Mouse (Mus musculus): ENCODE measurements at regions not wholly inside any gene's neighbourhood (a gene's known extent, or its start where the extent isn't known, plus 50 kb on each side); places are given as distances from the start of the nearest gene placed in this dataset.
"Not testable (repeated sequence)": the region's sequence is repeated elsewhere in the genome, so short reads cannot be mapped to it uniquely, and the experiment has no call there.

DNA sequence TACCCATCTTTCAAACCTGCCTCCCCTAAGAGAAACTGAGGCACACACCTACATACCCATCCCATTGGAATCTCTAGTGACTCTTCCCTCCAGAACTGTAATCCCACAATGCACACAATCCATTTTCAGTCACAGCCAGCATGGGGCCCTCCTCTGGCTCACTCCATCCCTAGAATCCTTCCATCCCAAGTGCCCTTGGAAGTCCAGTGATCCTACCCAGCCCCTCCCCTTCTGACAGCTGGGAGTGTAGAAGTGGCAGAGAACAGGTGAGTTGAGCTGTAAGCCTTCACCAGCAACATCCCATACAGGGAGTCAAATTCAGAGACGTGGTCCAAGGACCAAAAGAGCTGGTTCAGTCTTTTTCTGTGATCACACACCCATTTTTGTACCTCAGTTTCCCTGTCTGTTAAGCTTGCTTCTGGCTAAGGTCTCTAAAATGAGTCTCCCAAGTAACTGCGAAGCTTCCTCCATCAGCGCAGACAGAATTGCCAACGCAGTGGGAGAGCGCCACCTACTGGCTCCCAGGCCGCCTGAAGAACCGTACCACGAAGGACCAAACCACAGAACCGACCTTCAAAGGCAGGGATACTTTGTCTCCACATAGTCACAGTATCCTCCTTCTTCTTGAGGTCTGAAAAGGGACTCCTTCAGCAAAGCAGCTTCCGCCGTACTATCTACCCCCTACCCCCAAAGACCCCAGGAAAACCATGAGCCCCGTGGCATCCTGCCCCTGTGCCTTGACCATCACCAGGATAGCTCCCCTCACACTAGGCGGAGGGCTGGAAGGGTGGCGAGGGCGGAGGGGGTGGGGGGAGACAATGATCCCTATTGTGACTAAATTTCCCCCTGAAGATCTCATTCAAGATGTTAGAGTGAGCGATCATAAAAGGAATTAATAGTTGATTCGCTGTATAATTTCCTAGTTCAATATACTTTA, 67.0 kb upstream of the Top1 start:
- TF ChIP-seq POLR2A (IDR thresholded peaks at IDR 0.05; ENCODE audit: extremely low read depth, insufficient read depth, low read length) (no peak), CTCF (IDR thresholded peaks at IDR 0.05; ENCODE audit: extremely low read depth, insufficient read depth, low read length) (peak; percentile 97)
- no peak overlapping the region for H3K4me3 ChIP-seq (ENCODE audit: insufficient read depth, low read length)
- no peaks in the 10 kb centered on the region for H3K4me1 ChIP-seq (ENCODE audit: control insufficient read depth, insufficient read depth, low read length)
- no peak overlapping the region for H3K27ac ChIP-seq (ENCODE audit: insufficient read depth, low read length)

DNA sequence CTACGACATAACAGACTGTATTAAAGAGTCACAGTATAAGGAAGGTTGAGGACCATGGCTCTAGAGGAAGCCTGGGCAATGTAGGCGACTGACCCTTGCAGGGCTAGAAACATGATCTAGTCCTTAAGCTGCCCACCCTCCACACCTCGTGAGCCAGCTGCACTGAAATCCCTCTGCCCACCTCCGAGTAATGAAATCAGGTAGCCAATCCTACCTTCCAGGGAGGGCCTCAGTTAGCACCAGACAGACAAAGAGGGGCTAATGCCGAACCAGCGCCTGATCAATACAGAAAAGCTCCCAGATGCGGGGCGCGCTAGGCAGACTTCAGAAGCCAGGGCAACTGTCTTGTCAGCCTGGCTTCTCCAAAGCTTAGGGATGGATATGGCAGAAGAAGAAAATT, 65.4 kb upstream of the Top1 start:
- H3K4me3 ChIP-seq (ENCODE audit: insufficient read depth, low read length) = no peak overlapping the region
- TF ChIP-seq CTCF (IDR thresholded peaks at IDR 0.05; ENCODE audit: extremely low read depth, insufficient read depth, low read length) (no peak), POLR2A (IDR thresholded peaks at IDR 0.05; ENCODE audit: extremely low read depth, insufficient read depth, low read length) (no peak)
- H3K27ac ChIP-seq (ENCODE audit: insufficient read depth, low read length) = no peak overlapping the region
- no peaks in the 10 kb centered on the region for H3K4me1 ChIP-seq (ENCODE audit: control insufficient read depth, insufficient read depth, low read length)

DNA sequence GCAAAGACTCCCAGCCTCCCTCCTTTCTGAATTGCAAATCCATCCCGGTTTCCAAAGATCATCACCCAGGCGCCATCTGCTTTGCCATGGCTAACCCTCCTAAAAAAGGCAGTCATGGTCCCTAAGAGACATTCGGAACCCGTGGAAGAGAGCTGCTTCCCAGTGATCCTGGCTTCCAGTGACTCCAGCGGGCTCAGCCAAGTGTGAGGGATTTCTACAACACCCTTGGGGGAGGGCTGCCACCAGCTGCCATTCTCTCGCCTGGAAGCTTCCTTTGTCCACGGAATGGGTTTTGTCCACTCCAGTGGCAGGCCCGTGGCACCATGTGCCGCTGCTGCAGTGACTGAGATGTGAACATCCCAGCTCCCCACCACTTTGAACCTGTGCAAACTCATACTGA, 64.7 kb upstream of the Top1 start:
- no peaks in the 10 kb centered on the region for H3K4me1 ChIP-seq (ENCODE audit: control insufficient read depth, insufficient read depth, low read length)
- H3K27ac ChIP-seq (ENCODE audit: insufficient read depth, low read length) = no peak overlapping the region
- no peak for TF ChIP-seq CTCF (IDR thresholded peaks at IDR 0.05; ENCODE audit: extremely low read depth, insufficient read depth, low read length)
- TF ChIP-seq POLR2A (IDR thresholded peaks at IDR 0.05; ENCODE audit: extremely low read depth, insufficient read depth, low read length) = no peak
- H3K4me3 ChIP-seq (ENCODE audit: insufficient read depth, low read length) = no peak overlapping the region

DNA sequence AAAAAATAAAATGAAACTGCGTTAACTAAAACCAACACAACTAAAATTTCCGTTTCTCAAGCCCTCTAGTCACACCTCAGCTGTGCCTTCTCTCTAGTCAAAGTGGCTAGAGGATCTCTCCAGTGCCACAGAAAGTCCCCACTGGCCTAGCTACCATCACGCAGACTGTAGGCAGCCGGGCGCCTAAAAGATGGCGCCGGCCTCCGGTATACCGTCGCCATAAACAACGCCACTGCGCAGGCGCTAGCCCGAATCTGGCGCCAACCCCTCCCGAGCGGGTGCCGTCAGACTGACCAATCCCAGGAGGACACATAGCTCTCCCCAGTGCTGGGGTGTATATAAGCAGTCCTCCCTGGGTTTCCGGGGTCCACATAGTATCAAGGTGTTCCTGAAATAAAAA, 62.7 kb upstream of the Top1 start:
- H3K4me1 ChIP-seq (ENCODE audit: control insufficient read depth, insufficient read depth, low read length); H3K4me3 ChIP-seq (ENCODE audit: insufficient read depth, low read length); H3K27ac ChIP-seq (ENCODE audit: insufficient read depth, low read length): not testable (repeated sequence)

DNA sequence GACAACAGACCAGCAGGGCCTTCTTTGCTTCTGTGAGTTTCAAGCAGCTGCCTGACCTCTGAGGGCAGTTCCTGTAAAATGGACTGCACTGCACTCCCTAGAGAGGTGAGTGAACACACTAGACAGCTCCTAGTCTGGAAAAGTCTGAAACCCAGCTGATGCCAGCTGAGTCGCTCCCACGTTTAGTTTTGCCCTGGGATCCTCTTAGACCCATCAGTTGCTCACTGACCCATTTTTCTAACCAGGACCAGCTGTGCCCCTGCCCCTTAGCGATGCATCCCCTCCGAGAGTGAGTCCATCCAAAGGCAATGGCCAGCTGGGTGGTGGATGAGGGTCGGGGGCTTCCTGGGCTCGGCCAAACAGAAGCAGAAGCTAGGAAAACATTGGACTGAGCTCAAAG, 62.2 kb upstream of the Top1 start:
- no peak for TF ChIP-seq POLR2A (IDR thresholded peaks at IDR 0.05; ENCODE audit: extremely low read depth, insufficient read depth, low read length)
- no peak for TF ChIP-seq CTCF (IDR thresholded peaks at IDR 0.05; ENCODE audit: extremely low read depth, insufficient read depth, low read length)
- Histone ChIP-seq H3K4me1 (ENCODE audit: control insufficient read depth, insufficient read depth, low read length) (no peaks in the 10 kb centered on the region), H3K27ac (ENCODE audit: insufficient read depth, low read length) (no peak overlapping the region), H3K4me3 (ENCODE audit: insufficient read depth, low read length) (no peak overlapping the region)

DNA sequence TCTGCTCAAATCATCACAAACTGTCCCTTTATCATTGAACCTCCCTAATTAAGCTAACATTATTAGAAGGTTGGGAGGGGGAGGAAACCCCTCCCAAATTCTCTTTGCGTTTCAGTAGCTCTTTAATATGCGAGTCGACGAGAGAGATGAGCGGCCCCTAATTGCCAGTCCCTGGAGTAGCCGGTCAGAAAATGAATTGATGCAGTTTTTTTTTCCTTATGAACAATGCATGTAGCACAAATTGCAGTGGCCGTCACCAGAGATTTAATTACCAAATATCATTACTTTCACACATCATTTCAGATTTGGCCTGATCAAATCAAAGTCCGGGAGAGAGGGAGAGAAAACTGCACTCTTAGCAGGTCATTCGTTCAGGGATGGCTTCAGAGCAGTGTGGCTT, 61.1 kb upstream of the Top1 start:
- no peaks in the 10 kb centered on the region for H3K4me1 ChIP-seq (ENCODE audit: control insufficient read depth, insufficient read depth, low read length)

DNA sequence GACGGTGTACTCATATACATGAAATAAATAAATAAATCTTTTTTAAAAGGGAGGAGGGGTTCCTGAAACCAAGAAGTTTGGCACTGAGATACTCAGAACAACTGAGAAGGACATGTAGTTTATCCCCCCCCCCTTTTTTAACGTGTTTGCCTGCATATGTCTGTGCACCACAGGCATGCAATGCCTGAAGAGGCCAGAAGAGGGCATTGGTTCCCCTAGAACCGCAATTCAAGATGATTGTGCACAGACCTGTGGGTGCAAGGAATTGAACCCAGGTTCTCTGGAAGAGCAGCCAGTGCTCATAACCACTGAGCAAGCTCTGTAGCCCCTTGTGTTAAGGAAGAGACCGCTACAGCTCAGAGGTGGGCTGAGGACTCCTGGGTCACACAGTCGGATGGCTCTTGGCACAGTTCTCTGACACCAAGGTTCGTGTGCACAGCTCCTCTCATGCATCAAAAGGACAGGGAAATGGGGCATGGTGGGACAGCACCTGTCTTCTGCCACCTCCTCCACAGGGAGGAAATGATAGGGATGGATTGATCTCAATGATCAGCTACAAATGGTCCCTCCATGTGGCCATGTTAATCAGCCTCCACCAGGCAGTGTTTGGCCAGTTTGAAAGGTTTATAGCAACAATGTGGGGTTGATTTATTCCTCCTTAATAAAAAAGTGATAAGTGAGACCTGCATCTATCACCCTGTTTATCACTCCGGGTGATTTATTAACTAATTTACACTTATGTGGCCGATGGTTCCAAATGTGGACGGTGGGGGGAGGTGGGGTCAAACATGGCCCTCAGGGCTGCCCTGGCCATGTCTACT, 58.5 kb upstream of the Top1 start:
- Histone ChIP-seq H3K4me1 (ENCODE audit: control insufficient read depth, insufficient read depth, low read length) (no peaks in the 10 kb centered on the region), H3K27ac (ENCODE audit: insufficient read depth, low read length) (no peak overlapping the region), H3K4me3 (ENCODE audit: insufficient read depth, low read length) (no peak overlapping the region)
- no peak for TF ChIP-seq POLR2A (IDR thresholded peaks at IDR 0.05; ENCODE audit: extremely low read depth, insufficient read depth, low read length)
- no peak for TF ChIP-seq CTCF (IDR thresholded peaks at IDR 0.05; ENCODE audit: extremely low read depth, insufficient read depth, low read length)

More for the DNA sequence above, 61.1 kb upstream of the Top1 start:
- TF ChIP-seq POLR2A (IDR thresholded peaks at IDR 0.05; ENCODE audit: extremely low read depth, insufficient read depth, low read length) = no peak
- Histone ChIP-seq H3K27ac (ENCODE audit: insufficient read depth, low read length) (no peak overlapping the region), H3K4me3 (ENCODE audit: insufficient read depth, low read length) (no peak overlapping the region)

DNA sequence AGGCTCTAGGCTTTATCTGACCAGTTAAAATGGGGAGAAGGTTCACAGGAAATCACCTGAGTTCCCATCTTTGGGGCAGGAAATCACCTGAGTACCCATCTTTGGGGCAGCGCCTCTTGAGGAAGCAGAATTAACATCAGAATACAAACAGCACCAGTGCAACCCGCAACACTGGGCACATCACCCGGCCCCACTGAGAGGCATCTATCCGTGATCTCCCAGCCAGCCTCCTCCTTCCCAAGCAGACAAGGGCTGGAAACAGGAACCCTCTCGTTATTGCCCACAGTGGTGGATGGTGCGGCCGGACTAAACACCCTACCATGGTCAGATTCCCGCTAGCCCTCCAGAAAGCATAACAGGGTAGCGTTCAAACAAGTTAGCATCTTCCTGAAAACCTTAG, 57.3 kb upstream of the Top1 start:
- Histone ChIP-seq H3K4me1 (ENCODE audit: control insufficient read depth, insufficient read depth, low read length) (no peaks in the 10 kb centered on the region), H3K4me3 (ENCODE audit: insufficient read depth, low read length) (no peak overlapping the region), H3K27ac (ENCODE audit: insufficient read depth, low read length) (no peak overlapping the region)
- no peak for TF ChIP-seq CTCF (IDR thresholded peaks at IDR 0.05; ENCODE audit: extremely low read depth, insufficient read depth, low read length)
- TF ChIP-seq POLR2A (IDR thresholded peaks at IDR 0.05; ENCODE audit: extremely low read depth, insufficient read depth, low read length) = no peak

DNA sequence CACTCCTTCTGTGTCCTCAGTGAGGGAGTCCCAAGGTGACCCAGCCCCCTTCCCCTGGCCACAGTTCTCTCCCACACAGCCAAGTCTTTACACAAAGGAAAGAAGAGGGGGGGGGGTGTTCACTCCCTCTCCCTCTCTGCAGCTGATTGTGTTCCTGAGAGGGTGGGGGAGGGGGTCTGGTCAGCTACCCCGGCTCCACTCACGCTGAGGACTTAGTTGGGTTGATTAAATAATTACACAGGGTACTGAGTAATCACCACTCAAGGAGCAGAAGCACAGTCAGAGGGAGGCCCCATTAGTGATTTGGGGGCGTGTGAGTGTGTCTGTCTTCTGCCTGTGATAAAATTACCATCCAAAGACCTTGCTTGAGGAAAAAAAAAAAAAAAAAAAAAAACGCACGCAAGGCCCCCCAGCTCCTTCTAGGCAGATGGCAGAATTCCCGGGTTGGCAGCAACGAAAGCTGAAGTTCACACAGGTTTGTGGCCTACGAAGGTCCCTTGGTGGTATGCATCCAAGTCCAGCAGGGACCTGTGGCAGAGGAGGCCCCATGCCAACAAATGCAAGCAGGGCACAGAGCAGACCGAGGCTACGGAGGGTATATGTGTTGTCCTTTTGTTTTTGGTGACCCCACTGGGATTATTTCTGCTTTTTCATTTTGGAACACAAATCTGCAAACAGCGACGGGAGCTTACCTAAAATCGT, 55.3 kb upstream of the Top1 start:
- Histone ChIP-seq H3K4me3 (ENCODE audit: insufficient read depth, low read length) (no peak overlapping the region), H3K4me1 (ENCODE audit: control insufficient read depth, insufficient read depth, low read length) (no peaks in the 10 kb centered on the region), H3K27ac (ENCODE audit: insufficient read depth, low read length) (no peak overlapping the region)
- no peak for TF ChIP-seq CTCF (IDR thresholded peaks at IDR 0.05; ENCODE audit: extremely low read depth, insufficient read depth, low read length)
- no peak for TF ChIP-seq POLR2A (IDR thresholded peaks at IDR 0.05; ENCODE audit: extremely low read depth, insufficient read depth, low read length)

Data from cortical plate, adult 2 months (tissue).